Mouse (Mus musculus) midbrain, embryonic 15.5 days (tissue): ENCODE measurements around the gene Camta2. TPM values are rescaled to one million over a fixed set of nuclear protein-coding genes. Genes with fewer than 3 reads are reported as not detected.

ENCODE experiments used
- microRNA-seq: library from miRNA; unstranded; fragments of <30 nt; microRNA quantifications from one replicate; pipeline ENCODE4, GENCODE M21; 2016
- polyA plus RNA-seq: library from polyadenylated mRNA; unstranded; fragments of >200 nt; fragmentation: Nextera tagmentation; extraction: Ambion mirVana; gene quantifications from 2 replicates; pipeline ENCODE4 v1.2.1, GENCODE M21; 2015

Gene Camta2
- polyA plus RNA-seq, 1 experiment from 2014 or later, result 25.0 TPM

Small RNA genes lying within 50 kb of the gene (microRNA-seq; reads per million reads assigned to microRNA genes)
- 0.55 reads per million for gene Mir6925

Other genes with a start within 250 kb of the Camta2 start
- gene Med11, start 236.2 kb downstream of the Camta2 start, polyA plus RNA-seq, result 46.2 and 49.5 TPM in 2 replicates
- 0.61 and 0.62 TPM in 2 replicates for gene Zmynd15, start 228.7 kb downstream of the Camta2 start, polyA plus RNA-seq
- gene Cxcl16, start 228.1 kb downstream of the Camta2 start, polyA plus RNA-seq, result 2.5 and 2.9 TPM in 2 replicates
- 3.8 and 4.0 TPM in 2 replicates for gene Tm4sf5, start 182.9 kb downstream of the Camta2 start, polyA plus RNA-seq
- 0.46 TPM in 1 of 2 replicates, not detected in the other for gene Vmo1, start 173.5 kb downstream of the Camta2 start, polyA plus RNA-seq
- gene Gltpd2, start 168.9 kb downstream of the Camta2 start, polyA plus RNA-seq, result 0.14 and 0.27 TPM in 2 replicates
- 777 and 795 TPM in 2 replicates for gene Psmb6, start 162.7 kb downstream of the Camta2 start, polyA plus RNA-seq
- not detected in 2 replicates for gene Gm40193, start 155.2 kb downstream of the Camta2 start, polyA plus RNA-seq
- gene Pld2, start 148.0 kb downstream of the Camta2 start, polyA plus RNA-seq, result 13.8 and 14.8 TPM in 2 replicates
- gene Mink1, start 125.2 kb downstream of the Camta2 start, polyA plus RNA-seq, result 17.9 and 18.7 TPM in 2 replicates
- not detected in 2 replicates for gene 4930544D05Rik, start 72.3 kb downstream of the Camta2 start, polyA plus RNA-seq
- gene Chrne, start 68.9 kb downstream of the Camta2 start, polyA plus RNA-seq, result not detected in 2 replicates
- gene Gp1ba, start 49.0 kb downstream of the Camta2 start, polyA plus RNA-seq, result 0.11 and 0.14 TPM in 2 replicates
- 114 and 122 TPM in 2 replicates for gene Rnf167, start 40.9 kb downstream of the Camta2 start, polyA plus RNA-seq
- gene Slc25a11, start 40.6 kb downstream of the Camta2 start, polyA plus RNA-seq, result 180 and 181 TPM in 2 replicates
- 659 and 665 TPM in 2 replicates for gene Pfn1, start 33.5 kb downstream of the Camta2 start, polyA plus RNA-seq
- 8.0 and 8.3 TPM in 2 replicates for gene Eno3, start 30.9 kb downstream of the Camta2 start, polyA plus RNA-seq
- 171 and 173 TPM in 2 replicates for gene Spag7, start 18.7 kb downstream of the Camta2 start, polyA plus RNA-seq
- 1.0 and 1.7 TPM in 2 replicates for gene Inca1, start 12.1 kb upstream of the Camta2 start, polyA plus RNA-seq
- 1.9 TPM in 2 replicates for gene Kif1c, start 12.4 kb upstream of the Camta2 start, polyA plus RNA-seq
- gene Zfp3, start 76.1 kb upstream of the Camta2 start, polyA plus RNA-seq, result 16.7 and 16.8 TPM in 2 replicates
- gene Scimp, start 124.5 kb upstream of the Camta2 start, polyA plus RNA-seq, result not detected in 2 replicates
- gene Rabep1, start 156.7 kb upstream of the Camta2 start, polyA plus RNA-seq, result 85.6 and 93.1 TPM in 2 replicates